10 mouse cellular contexts compared by ENCODE assay signal in genomic region chr1:161736848-161737247, GRCm38 (mm10). TPM values are rescaled to one million over a fixed set of nuclear protein-coding genes. Genes with fewer than 3 reads are reported as not detected.
A peak's percentile ranks its signal among the peaks of the same experiment; 100 is the strongest.
DNase-seq lines count a peak whose midpoint lies in the region; ATAC-seq and TF ChIP-seq lines count a peak whose summit lies in the region.
"Had no signal": no experiment of that assay in that cellular context is flagged by ENCODE, and none has a peak within 500 bp of the region (broad histone marks: within the 10 kb centered on the region; RNA-seq: fewer than 3 reads in every experiment).

No protein-coding gene starts in this region.

- no peak overlapping the region for H3K9ac ChIP-seq in limb, embryonic 14.5 days (ENCODE audit: low read depth, low read length, severe bottlenecking)

- WGBS in limb, embryonic 14.5 days, result 5% methylated on average over 3 of the region's 3 CpGs

- no peaks in the 10 kb centered on the region for H3K4me1 ChIP-seq in limb, embryonic 14.5 days (ENCODE audit: control insufficient read depth, insufficient read depth, low read length)

- peak; percentile 35 to 67 for DNase-seq in heart, postnatal 10 days
- no peak for DNase-seq in heart, adult 9 months (ENCODE audit: low spot score in 2 of 2)
- DNase-seq in 416B (ENCODE audit: low read depth), result peak; percentile 69
- peak; percentile 22 for DNase-seq in T-cell, adult 2 months (ENCODE audit: low spot score)
- DNase-seq in limb, embryonic 14.5 days (ENCODE audit: low spot score), result peak; percentile 67
- DNase-seq in adrenal gland, adult 8-10 months, result no peak
- no peak for DNase-seq in kidney, postnatal 36 days
- no peak for DNase-seq in spleen, postnatal 36 days (ENCODE audit: low spot score in 2 of 2)

- no peak for ATAC-seq in limb, embryonic 14.5 days (ENCODE audit: low FRiP score, low read depth)

- H3K27me3 ChIP-seq in limb, embryonic 14.5 days (ENCODE audit: control insufficient read depth, insufficient read depth, low read length), result no peaks in the 10 kb centered on the region

- no peaks in the 10 kb centered on the region for H3K9me3 ChIP-seq in limb, embryonic 14.5 days (ENCODE audit: control insufficient read depth, low read length)

- H3K4me2 ChIP-seq in limb, embryonic 14.5 days (replicated peaks; ENCODE audit: low read depth, low read length, severe bottlenecking), result no peak overlapping the region

- intact Hi-C loops in heart, postnatal 10 days (cut with DNase I), result loop anchor here (1.0 to 5.0 kb wide), 3 partner anchors 50 to 450 kb away; no protein-coding TSS in a partner anchor

- no peak overlapping the region for H3K27ac ChIP-seq in limb, embryonic 14.5 days (replicated peaks; ENCODE audit: low read depth, low read length)

- no peak overlapping the region for H3K4me3 ChIP-seq in limb, embryonic 14.5 days (replicated peaks; ENCODE audit: low read length)

- TF ChIP-seq POLR2A in limb, embryonic 14.5 days (IDR thresholded peaks at IDR 0.05; ENCODE audit: borderline replicate concordance, extremely low read depth, insufficient read depth, insufficient read length), result no peak

- H3K36me3 ChIP-seq in limb, embryonic 14.5 days (ENCODE audit: control insufficient read depth, insufficient read depth, low read length), result no peaks in the 10 kb centered on the region

RNA-seq across cellular contexts. Expression of gene Fasl, which starts 51.4 kb away (rescaled TPM):
- total RNA-seq in heart, postnatal 10 days (2021), result not detected
- polyA plus RNA-seq in limb, embryonic 14.5 days (2012; rRNA removed), result 0.03 TPM in 2 replicates
- polyA plus RNA-seq in limb, embryonic 14.5 days (2014; fragmentation: Nextera tagmentation; extraction: Ambion mirVana), result not detected in 2 replicates
- total RNA-seq in adrenal gland, adult 8-10 months (2022), result 1 to 10 TPM in 1 of 4 experiments, under 1 TPM in 1, not detected in 2; 0.35 to 1.4 TPM
- polyA plus RNA-seq: intestine, embryonic 14.5 days; neural tube, embryonic 11.5 days had no signal

Comparison
In these comparisons a context has a peak if more than half of its experiments do, and no peak if none do; other contexts are left out.
1. DNase-seq: peak in heart, postnatal 10 days (2 of 2), 416B (single experiment), T-cell, adult 2 months (single experiment) and limb, embryonic 14.5 days (single experiment); none in heart, adult 9 months (0 of 2), adrenal gland, adult 8-10 months (single experiment), kidney, postnatal 36 days (0 of 2) and spleen, postnatal 36 days (0 of 2).